Mouse (Mus musculus) MEL-GATA-1-ER (cell line): Measurements from ENCODE around the gene A030005K14Rik.
A peak's percentile ranks its signal among the peaks of the same experiment; 100 is the strongest.

ENCODE experiments used
- DNase-seq: peaks from one replicate; pipeline ENCODE4 v3.0.0-alpha.2; 2012; ENCODE audit warnings: low read depth; ENCODE audit errors: extremely low read depth

Gene A030005K14Rik

GRCm38 (mm10) chr1:83059278-83059677, at the start of gene A030005K14Rik:
A030005K14Rik (minus strand) TSS chr1:83059378.
- no peak for DNase-seq

GRCm38 (mm10) chr1:83107410-83107978, 48.3 kb upstream of the A030005K14Rik start:
- no peak for DNase-seq

DNA sequence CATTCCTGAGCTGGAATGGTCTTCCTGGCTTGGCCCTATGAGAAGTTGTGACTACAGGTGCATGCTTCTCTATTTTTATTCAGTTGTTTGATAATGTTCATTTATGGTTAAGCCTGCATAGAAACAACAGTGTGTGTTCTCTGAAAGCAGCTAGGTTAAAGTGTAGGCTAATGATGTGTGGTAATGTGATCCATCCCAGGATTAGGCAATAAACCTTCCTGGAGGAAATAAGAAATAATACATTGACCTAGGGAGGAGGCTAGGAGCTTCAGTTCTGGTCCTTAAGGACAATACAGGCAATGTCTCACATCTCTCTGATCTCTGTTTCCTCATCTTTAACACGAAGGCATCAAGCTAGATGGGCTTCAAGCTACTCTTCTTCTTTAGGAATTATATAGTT, 46.3 kb upstream of the A030005K14Rik start:
- no peak for DNase-seq

- no peak for DNase-seq
Measured at GRCm38 (mm10) chr1:83101891-83102290, 42.7 kb upstream of the A030005K14Rik start.

GRCm38 (mm10) chr1:83099580-83100137, 40.5 kb upstream of the A030005K14Rik start:
- DNase-seq, result no peak

- no peak for DNase-seq
Measured at GRCm38 (mm10) chr1:83099160-83099559, 40.0 kb upstream of the A030005K14Rik start.

- DNase-seq, result no peak
Measured at GRCm38 (mm10) chr1:83096935-83097334, 37.8 kb upstream of the A030005K14Rik start.

DNA sequence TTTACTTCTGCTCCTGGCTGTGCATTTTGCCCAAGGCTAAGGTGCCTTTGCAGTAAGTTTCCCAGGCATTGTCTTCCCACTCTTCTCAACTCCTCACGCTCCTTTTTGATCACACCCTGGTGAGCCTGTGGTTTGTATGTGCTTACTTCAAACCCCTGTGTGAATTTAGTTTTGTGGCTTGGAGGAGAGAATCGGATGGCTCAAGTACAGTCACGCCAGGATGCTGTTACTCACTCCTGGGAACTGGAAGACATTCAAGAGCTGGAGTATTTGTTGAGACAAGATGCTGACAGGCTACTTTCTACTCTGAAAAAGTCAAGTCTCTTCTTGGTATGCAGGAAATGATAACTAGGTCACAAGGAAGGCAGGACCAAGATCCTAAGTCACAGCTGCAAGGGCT, 32.1 kb upstream of the A030005K14Rik start:
- DNase-seq, result no peak

- DNase-seq, result no peak
Measured at GRCm38 (mm10) chr1:83084790-83085189, 25.6 kb upstream of the A030005K14Rik start.

- DNase-seq, result no peak
Measured at GRCm38 (mm10) chr1:83077016-83077415, 17.8 kb upstream of the A030005K14Rik start.

DNA sequence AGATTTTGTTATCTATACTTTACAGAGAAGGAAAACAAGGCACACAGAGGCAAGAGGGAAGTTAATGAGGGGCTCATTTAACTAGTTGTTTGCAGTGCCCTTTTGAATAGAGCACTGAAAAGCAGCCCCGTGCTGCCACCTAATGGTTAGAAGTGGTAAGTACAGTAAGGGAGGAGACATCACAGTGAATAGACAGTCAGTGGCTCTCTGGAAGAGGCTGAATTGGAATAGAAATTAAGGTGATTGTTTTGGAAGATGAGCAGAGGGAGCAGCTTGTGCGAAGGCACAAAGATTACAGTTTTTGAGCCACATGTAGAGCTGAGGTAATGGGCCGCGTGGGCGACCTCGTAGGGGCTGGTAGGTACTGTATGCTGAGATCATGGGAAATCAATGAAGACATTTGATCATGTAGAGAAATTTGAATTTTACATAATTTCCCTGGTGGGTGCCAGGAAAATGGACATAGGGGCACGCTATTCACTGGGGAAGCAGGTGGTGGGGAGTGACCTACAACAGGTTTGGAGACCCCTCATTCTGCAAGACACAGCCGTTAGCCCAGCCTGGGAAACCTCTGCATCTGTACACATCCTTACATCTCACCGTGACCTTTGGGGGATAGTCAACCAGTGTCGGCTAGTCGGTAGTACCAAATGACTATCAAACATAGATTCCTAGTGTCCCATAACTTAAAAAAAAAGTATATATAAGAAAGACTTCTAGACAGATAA, 17.2 kb upstream of the A030005K14Rik start:
- DNase-seq, result peak; percentile 14

GRCm38 (mm10) chr1:83075526-83076189, 16.5 kb upstream of the A030005K14Rik start:
- no peak for DNase-seq

GRCm38 (mm10) chr1:83067205-83067604, 8.0 kb upstream of the A030005K14Rik start:
- no peak for DNase-seq

DNA sequence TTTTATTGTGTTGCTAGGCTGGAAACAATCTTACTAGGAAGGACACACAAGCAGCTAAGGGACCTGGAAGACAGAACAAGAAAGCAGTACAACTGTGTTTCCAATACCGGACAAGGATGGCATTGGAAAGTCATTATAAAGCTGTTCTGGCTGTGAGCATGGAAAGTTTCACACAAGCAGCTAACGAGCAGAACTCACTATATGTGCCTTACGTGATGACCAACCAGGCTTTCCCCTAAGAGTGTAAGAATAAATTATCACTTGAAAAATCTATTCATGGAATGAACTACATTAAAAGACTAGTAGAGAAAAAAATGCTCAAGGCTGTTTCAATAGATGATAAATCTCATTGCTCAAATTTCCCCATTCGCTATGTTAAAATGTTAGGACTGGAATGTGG, 7.4 kb upstream of the A030005K14Rik start:
- DNase-seq, result no peak

DNA sequence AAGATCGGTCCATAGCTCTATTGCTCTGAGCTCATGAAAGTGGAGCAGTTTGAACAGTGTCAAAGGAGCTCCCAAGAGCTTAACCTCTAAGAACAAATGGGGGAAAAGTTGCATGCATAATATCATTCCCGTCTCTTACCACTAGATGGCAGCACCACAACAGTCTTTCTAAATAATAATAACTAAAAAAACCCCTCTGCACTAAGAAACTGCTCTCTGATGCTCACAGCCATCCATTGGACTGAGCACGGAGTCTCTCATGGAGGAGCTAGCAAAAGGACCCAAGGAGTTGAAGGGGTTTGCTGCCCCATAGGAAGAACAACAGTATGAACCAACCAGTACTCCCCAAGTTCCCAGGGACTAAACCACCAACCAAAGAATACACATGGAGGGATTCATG, 5.7 kb upstream of the A030005K14Rik start:
- peak; percentile 7 for DNase-seq

DNA sequence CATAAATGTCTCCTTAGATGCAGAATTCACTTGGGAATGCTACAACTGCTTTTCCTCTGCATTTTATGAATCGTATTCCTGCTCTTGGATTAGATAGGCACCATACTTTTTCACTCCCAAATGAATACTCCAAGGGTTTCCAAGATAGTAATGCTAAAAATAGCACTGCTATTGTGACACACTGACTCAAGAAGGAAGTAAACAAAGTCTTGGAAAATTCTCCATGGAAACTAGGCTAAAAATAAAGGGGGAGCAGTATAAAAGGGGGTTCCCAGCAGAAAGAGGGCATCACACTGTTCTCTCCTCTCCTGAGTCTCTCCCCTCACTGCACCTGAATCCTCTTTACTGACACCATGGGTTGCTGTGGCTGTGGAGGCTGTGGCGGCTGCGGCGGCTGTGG, 1.5 kb upstream of the A030005K14Rik start, which contains the start of gene Krtap28-13:
Gene Krtap28-13 (plus strand): TSS at position 288 of the 400 bp plus-strand sequence.
- no peak for DNase-seq

GRCm38 (mm10) chr1:83058481-83058880, 697 bp downstream of the A030005K14Rik start:
- no peak for DNase-seq

GRCm38 (mm10) chr1:83044882-83045427, 14.2 kb downstream of the A030005K14Rik start, which contains the start of gene Gm47969:
Gm47969 (plus strand) TSS chr1:83044932.
- DNase-seq, result no peak

DNA sequence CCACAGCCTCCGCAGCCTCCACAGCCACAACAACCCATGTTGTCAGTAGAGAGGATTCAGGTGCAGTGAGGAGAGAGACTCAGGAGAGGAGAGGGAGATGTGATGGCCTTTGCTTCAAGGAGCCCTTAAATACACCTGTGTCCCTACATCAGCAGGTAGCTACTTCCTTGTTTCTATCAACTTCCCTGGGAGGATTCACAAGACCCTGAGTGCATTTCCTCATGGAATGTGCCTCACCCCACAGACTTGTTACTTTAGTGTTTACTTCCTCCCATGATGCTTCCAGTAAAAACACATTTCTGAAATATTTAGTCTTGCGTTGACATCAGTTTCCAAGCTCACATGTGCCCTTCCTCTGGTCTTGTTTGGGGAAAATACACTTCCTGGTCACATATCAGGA, 16.8 kb downstream of the A030005K14Rik start, which contains the start of gene Krtap28-10:
Gene Krtap28-10 (minus strand): TSS at position 101 of the 400 bp plus-strand sequence.
- no peak for DNase-seq

GRCm38 (mm10) chr1:83039080-83039479, 20.1 kb downstream of the A030005K14Rik start:
- DNase-seq, result no peak

- no peak for DNase-seq
Measured at GRCm38 (mm10) chr1:83038109-83038672, 21.0 kb downstream of the A030005K14Rik start, which contains the start of gene Slc19a3. Slc19a3 (minus strand) TSS chr1:83038448.
